Comparison of ENCODE assay signal across 18 mouse cellular contexts in the genomic region with DNA sequence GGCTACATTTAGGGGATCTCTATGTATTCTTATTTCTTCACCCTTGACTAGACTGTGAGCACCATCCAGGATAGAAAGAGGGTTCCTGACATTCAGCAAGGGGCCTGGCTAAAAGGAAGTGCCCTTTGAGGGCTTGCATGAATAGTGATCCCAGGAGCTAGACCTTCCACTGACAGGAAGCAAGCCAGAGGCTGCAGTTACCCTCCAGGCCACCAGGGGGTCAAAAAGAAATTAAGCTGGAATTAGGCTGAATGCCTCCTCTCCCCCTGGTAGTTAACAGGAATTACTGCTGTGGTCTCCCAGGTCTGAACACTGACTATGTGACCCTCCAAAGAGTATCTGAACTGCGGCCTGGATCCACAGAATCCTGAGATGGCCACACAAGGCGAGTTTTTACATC. TPM values are rescaled to one million over a fixed set of nuclear protein-coding genes. Genes with fewer than 3 reads are reported as not detected.
A peak's percentile ranks its signal among the peaks of the same experiment; 100 is the strongest.
DNase-seq lines count a peak whose midpoint lies in the region; ATAC-seq and TF ChIP-seq lines count a peak whose summit lies in the region.
"Had no signal": no experiment of that assay in that cellular context is flagged by ENCODE, and none has a peak within 500 bp of the region (broad histone marks: within the 10 kb centered on the region; RNA-seq: fewer than 3 reads in every experiment).

No protein-coding gene starts in this region.

- no peak for DNase-seq in gastrocnemius, adult 2 months
- DNase-seq in gastrocnemius, adult 8-10 months (ENCODE audit: low spot score in 2 of 2) = no peak
- DNase-seq in lung, embryonic 14.5 days = peak; percentile 10
- DNase-seq in lung, adult 2 months = no peak
- DNase-seq in ZHBTc4 (ENCODE audit: low read depth, low spot score) = peak; percentile 39
- no peak for DNase-seq in stomach, postnatal 0 days (ENCODE audit: low spot score)
- no peak for DNase-seq in heart, postnatal 4 days
- DNase-seq in gastrocnemius, postnatal 25 days = no peak
- DNase-seq: cerebellum, adult 8-10 months; gastrocnemius, postnatal 36 days; lung, postnatal 4 days had no signal

- H3K36me3 ChIP-seq in lung, embryonic 14.5 days (ENCODE audit: insufficient read depth) = no peaks in the 10 kb centered on the region
- H3K36me3 ChIP-seq in stomach, postnatal 0 days (ENCODE audit: control insufficient read depth, insufficient read depth, low read length) = no peaks in the 10 kb centered on the region
- H3K36me3 ChIP-seq: forebrain, embryonic 12.5 days; intestine, embryonic 15.5 days; limb, embryonic 13.5 days had no signal

- WGBS in lung, embryonic 14.5 days = 95% methylated on average over 2 of the region's 2 CpGs
- 91% methylated on average over 2 of the region's 2 CpGs for WGBS in lung, adult 2 months
- WGBS in stomach, postnatal 0 days = 95% methylated on average over 2 of the region's 2 CpGs

- H3K9me3 ChIP-seq in lung, embryonic 14.5 days (ENCODE audit: low read depth, low read length) = no peaks in the 10 kb centered on the region
- no peaks in the 10 kb centered on the region for H3K9me3 ChIP-seq in stomach, postnatal 0 days (ENCODE audit: control insufficient read depth, low read length)
- H3K9me3 ChIP-seq: forebrain, embryonic 12.5 days; intestine, embryonic 15.5 days; limb, embryonic 13.5 days had no signal

- no peak for TF ChIP-seq POLR2A in lung, adult 2 months (IDR thresholded peaks at IDR 0.05; ENCODE audit: borderline replicate concordance, extremely low read depth, low read depth, low read length)

- TF ChIP-seq EP300 in stomach, postnatal 0 days (optimal IDR thresholded peaks at IDR 0.05) = no peak

- no peaks in the 10 kb centered on the region for H3K27me3 ChIP-seq in lung, embryonic 14.5 days (ENCODE audit: insufficient read depth, low read length)
- no peaks in the 10 kb centered on the region for H3K27me3 ChIP-seq in stomach, postnatal 0 days (ENCODE audit: control insufficient read depth, insufficient read depth, low read length)
- H3K27me3 ChIP-seq: intestine, embryonic 15.5 days had no signal

- peak; percentile 27; the same call in 1 of the 2 replicates for TF ChIP-seq CTCF in gastrocnemius, adult 2 months (IDR thresholded peaks at IDR 0.05)
- peak; percentile 60 for TF ChIP-seq CTCF in lung, embryonic 14.5 days (IDR thresholded peaks at IDR 0.05; ENCODE audit: low read depth)
- no peak for TF ChIP-seq CTCF in lung, adult 2 months (IDR thresholded peaks at IDR 0.05; ENCODE audit: insufficient read depth, low read length)
- peak; percentile 56 for TF ChIP-seq CTCF in stomach, postnatal 0 days (IDR thresholded peaks at IDR 0.05; ENCODE audit: low read depth)

- H3K27ac ChIP-seq in gastrocnemius, adult 2 months = no peak overlapping the region
- no peak overlapping the region for H3K27ac ChIP-seq in lung, embryonic 14.5 days (ENCODE audit: low read depth)
- no peak overlapping the region for H3K27ac ChIP-seq in stomach, postnatal 0 days (replicated peaks)
- H3K27ac ChIP-seq: forebrain, embryonic 12.5 days; intestine, embryonic 15.5 days; limb, embryonic 13.5 days had no signal

- no peak overlapping the region for H3K4me2 ChIP-seq in lung, embryonic 14.5 days
- H3K4me2 ChIP-seq in stomach, postnatal 0 days (replicated peaks; ENCODE audit: low read depth) = no peak overlapping the region
- H3K4me2 ChIP-seq: forebrain, embryonic 12.5 days; intestine, embryonic 15.5 days; limb, embryonic 13.5 days had no signal

- H3K9ac ChIP-seq in lung, embryonic 14.5 days = no peak overlapping the region
- no peak overlapping the region for H3K9ac ChIP-seq in stomach, postnatal 0 days (ENCODE audit: low read length)
- H3K9ac ChIP-seq: forebrain, embryonic 12.5 days; intestine, embryonic 15.5 days; limb, embryonic 13.5 days had no signal

- no peak for ATAC-seq in lung, embryonic 14.5 days (ENCODE audit: insufficient read depth)
- ATAC-seq in stomach, postnatal 0 days (ENCODE audit: low FRiP score, low TSS enrichment) = no peak
- ATAC-seq: intestine, embryonic 15.5 days had no signal

- H3K4me1 ChIP-seq in lung, embryonic 14.5 days (ENCODE audit: insufficient read depth) = no peaks in the 10 kb centered on the region
- 0 out of 2 replicates have a peak, but pooled peaks cover 2% of the 10 kb centered on the region for H3K4me1 ChIP-seq in lung, adult 2 months (ENCODE audit: control insufficient read depth, insufficient read depth, low read length)
- H3K4me1 ChIP-seq in stomach, postnatal 0 days (replicated peaks; ENCODE audit: control insufficient read depth, insufficient read depth) = no peaks in the 10 kb centered on the region
- H3K4me1 ChIP-seq: intestine, embryonic 15.5 days had no signal

- intact Hi-C loops in gastrocnemius, adult 2 months (cut with DNase I) = no loop called here

- H3K4me3 ChIP-seq in gastrocnemius, adult 2 months = no peak overlapping the region
- H3K4me3 ChIP-seq in lung, embryonic 14.5 days (ENCODE audit: low read depth, low read length) = no peak overlapping the region
- no peak overlapping the region for H3K4me3 ChIP-seq in lung, adult 2 months (replicated peaks; ENCODE audit: extremely low read depth, low read depth, low read length)
- H3K4me3 ChIP-seq in stomach, postnatal 0 days (ENCODE audit: low read depth, low read length) = no peak overlapping the region
- H3K4me3 ChIP-seq: forebrain, embryonic 12.5 days; intestine, embryonic 15.5 days; limb, embryonic 13.5 days had no signal

RNA-seq across cellular contexts. Expression of a gene that starts 27.7 kb away (rescaled TPM):
- not detected for total RNA-seq in gastrocnemius, adult 2 months (2021)
- total RNA-seq in gastrocnemius, adult 8-10 months (2022) = not detected
- not detected in 2 replicates for polyA plus RNA-seq in lung, embryonic 14.5 days (2014; fragmentation: Nextera tagmentation; extraction: Ambion mirVana)
- polyA plus RNA-seq in lung, adult 2 months (2012; rRNA removed) = not detected in 2 replicates
- not detected in 2 replicates for polyA plus RNA-seq in stomach, postnatal 0 days (2015; fragmentation: Nextera tagmentation; extraction: Ambion mirVana)
- not detected for total RNA-seq in heart, postnatal 4 days (2021)
- total RNA-seq in gastrocnemius, postnatal 25 days (2021) = not detected
- total RNA-seq: gastrocnemius, postnatal 36 days; layer of hippocampus, postnatal 14 days had no signal
- polyA plus RNA-seq: C2C12; embryonic facial prominence, embryonic 11.5 days; heart, embryonic 16.5 days; intestine, embryonic 15.5 days; limb, embryonic 13.5 days had no signal

Comparison
In these comparisons a context has a peak if more than half of its experiments do, and no peak if none do; other contexts are left out.
1. DNase-seq: peak in lung, embryonic 14.5 days (single experiment) and ZHBTc4 (single experiment); none in gastrocnemius, adult 2 months (single experiment), gastrocnemius, adult 8-10 months (0 of 2), lung, adult 2 months (single experiment), stomach, postnatal 0 days (single experiment), heart, postnatal 4 days (single experiment) and gastrocnemius, postnatal 25 days (single experiment).